Mouse (Mus musculus): ENCODE results near the gene Mrpl37. TPM values are rescaled to one million over a fixed set of nuclear protein-coding genes. Genes with fewer than 3 reads are reported as not detected.

Gene Mrpl37
- polyA plus RNA-seq, 1 experiment: 99.5 TPM

GRCm38 (mm10) chr4:107013817-107014260, 52.8 kb downstream of the Mrpl37 start:
- H3K27me3 ChIP-seq (ENCODE audit: control insufficient read depth, insufficient read depth, low read length): no peaks in the 10 kb centered on the region
- no peak overlapping the region for H3K4me3 ChIP-seq (replicated peaks; ENCODE audit: insufficient read depth, low read depth, low read length)
- DNase-seq: no peak
- peaks cover 86% of the 10 kb centered on the region for H3K4me1 ChIP-seq (ENCODE audit: control insufficient read depth, insufficient read depth, low read length)
- H3K27ac ChIP-seq (ENCODE audit: insufficient read depth, low read length): peak overlapping the region; percentile 74
- 53% methylated on average over 9 of the region's 9 CpGs for WGBS
- TF ChIP-seq POLR2A (IDR thresholded peaks at IDR 0.05; ENCODE audit: borderline replicate concordance, insufficient read depth, low read length) (no peak), CTCF (IDR thresholded peaks at IDR 0.05; ENCODE audit: borderline replicate concordance, insufficient read depth, low read depth, low read length) (no peak)

- WGBS: 50% methylated on average over 6 of the region's 6 CpGs
- TF ChIP-seq POLR2A (IDR thresholded peaks at IDR 0.05; ENCODE audit: borderline replicate concordance, insufficient read depth, low read length) (no peak), CTCF (IDR thresholded peaks at IDR 0.05; ENCODE audit: borderline replicate concordance, insufficient read depth, low read depth, low read length) (no peak)
- Histone ChIP-seq H3K27me3 (ENCODE audit: control insufficient read depth, insufficient read depth, low read length) (no peaks in the 10 kb centered on the region), H3K4me1 (ENCODE audit: control insufficient read depth, insufficient read depth, low read length) (peaks cover 82% of the 10 kb centered on the region), H3K27ac (ENCODE audit: insufficient read depth, low read length) (peak overlapping the region; percentile 74), H3K4me3 (replicated peaks; ENCODE audit: insufficient read depth, low read depth, low read length) (no peak overlapping the region)
- no peak for DNase-seq
Measured at GRCm38 (mm10) chr4:107013119-107013816, 53.4 kb downstream of the Mrpl37 start.

- 8% methylated on average over 3 of the region's 3 CpGs for WGBS
- DNase-seq: peak; percentile 83 to 94
- H3K4me1 ChIP-seq (ENCODE audit: control insufficient read depth, insufficient read depth, low read length): peaks cover 76% of the 10 kb centered on the region
- no peaks in the 10 kb centered on the region for H3K27me3 ChIP-seq (ENCODE audit: control insufficient read depth, insufficient read depth, low read length)
- H3K27ac ChIP-seq (ENCODE audit: insufficient read depth, low read length): peak overlapping the region; percentile 74
- no peak overlapping the region for H3K4me3 ChIP-seq (replicated peaks; ENCODE audit: insufficient read depth, low read depth, low read length)
- TF ChIP-seq CTCF (IDR thresholded peaks at IDR 0.05; ENCODE audit: borderline replicate concordance, insufficient read depth, low read depth, low read length) (no peak), POLR2A (IDR thresholded peaks at IDR 0.05; ENCODE audit: borderline replicate concordance, insufficient read depth, low read length) (no peak)
Measured at GRCm38 (mm10) chr4:107012574-107012973, 54.1 kb downstream of the Mrpl37 start.

- H3K4me1 ChIP-seq (ENCODE audit: control insufficient read depth, insufficient read depth, low read length): peaks cover 76% of the 10 kb centered on the region
- 16% methylated on average over 13 of the region's 13 CpGs for WGBS
- peak overlapping the region; percentile 74 for H3K27ac ChIP-seq (ENCODE audit: insufficient read depth, low read length)
- no peaks in the 10 kb centered on the region for H3K27me3 ChIP-seq (ENCODE audit: control insufficient read depth, insufficient read depth, low read length)
- DNase-seq: no peak
- no peak overlapping the region for H3K4me3 ChIP-seq (replicated peaks; ENCODE audit: insufficient read depth, low read depth, low read length)
- TF ChIP-seq CTCF (IDR thresholded peaks at IDR 0.05; ENCODE audit: borderline replicate concordance, insufficient read depth, low read depth, low read length): no peak
- TF ChIP-seq POLR2A (IDR thresholded peaks at IDR 0.05; ENCODE audit: borderline replicate concordance, insufficient read depth, low read length): no peak
Measured at GRCm38 (mm10) chr4:107012005-107012478, 54.6 kb downstream of the Mrpl37 start.

- peak overlapping the region; percentile 74 for H3K27ac ChIP-seq (ENCODE audit: insufficient read depth, low read length)
- no peaks in the 10 kb centered on the region for H3K27me3 ChIP-seq (ENCODE audit: control insufficient read depth, insufficient read depth, low read length)
- TF ChIP-seq CTCF (IDR thresholded peaks at IDR 0.05; ENCODE audit: borderline replicate concordance, insufficient read depth, low read depth, low read length) (no peak), POLR2A (IDR thresholded peaks at IDR 0.05; ENCODE audit: borderline replicate concordance, insufficient read depth, low read length) (no peak)
- 90% methylated on average over 8 of the region's 8 CpGs for WGBS
- H3K4me1 ChIP-seq (ENCODE audit: control insufficient read depth, insufficient read depth, low read length): peaks cover 78% of the 10 kb centered on the region
- DNase-seq: no peak
- H3K4me3 ChIP-seq (replicated peaks; ENCODE audit: insufficient read depth, low read depth, low read length): no peak overlapping the region
Measured at GRCm38 (mm10) chr4:107011325-107012004, 55.2 kb downstream of the Mrpl37 start.

GRCm38 (mm10) chr4:107009548-107009947, 57.1 kb downstream of the Mrpl37 start:
- TF ChIP-seq POLR2A (IDR thresholded peaks at IDR 0.05; ENCODE audit: borderline replicate concordance, insufficient read depth, low read length): no peak
- no peak for TF ChIP-seq CTCF (IDR thresholded peaks at IDR 0.05; ENCODE audit: borderline replicate concordance, insufficient read depth, low read depth, low read length)
- H3K27ac ChIP-seq (ENCODE audit: insufficient read depth, low read length): no peak overlapping the region; the same call in 1 of the 2 replicates
- peaks cover 75% of the 10 kb centered on the region for H3K4me1 ChIP-seq (ENCODE audit: control insufficient read depth, insufficient read depth, low read length)
- H3K27me3 ChIP-seq (ENCODE audit: control insufficient read depth, insufficient read depth, low read length): no peaks in the 10 kb centered on the region
- H3K4me3 ChIP-seq (replicated peaks; ENCODE audit: insufficient read depth, low read depth, low read length): no peak overlapping the region
- WGBS: 24% methylated on average over 7 of the region's 7 CpGs
- DNase-seq: peak; percentile 67 to 75

GRCm38 (mm10) chr4:107008161-107008560, 58.5 kb downstream of the Mrpl37 start:
- 95% methylated on average over 2 of the region's 2 CpGs for WGBS
- Histone ChIP-seq H3K4me1 (ENCODE audit: control insufficient read depth, insufficient read depth, low read length) (peaks cover 75% of the 10 kb centered on the region), H3K27ac (ENCODE audit: insufficient read depth, low read length) (no peak overlapping the region), H3K27me3 (ENCODE audit: control insufficient read depth, insufficient read depth, low read length) (no peaks in the 10 kb centered on the region), H3K4me3 (replicated peaks; ENCODE audit: insufficient read depth, low read depth, low read length) (no peak overlapping the region)
- DNase-seq: no peak
- TF ChIP-seq CTCF (IDR thresholded peaks at IDR 0.05; ENCODE audit: borderline replicate concordance, insufficient read depth, low read depth, low read length): no peak
- no peak for TF ChIP-seq POLR2A (IDR thresholded peaks at IDR 0.05; ENCODE audit: borderline replicate concordance, insufficient read depth, low read length)

Measured in cerebellum, adult 2 months (tissue).